Comparison of ENCODE assay signal across 8 mouse cellular contexts in genomic region chr3:96597435-96597891, GRCm38 (mm10). TPM values are rescaled to one million over a fixed set of nuclear protein-coding genes. Genes with fewer than 3 reads are reported as not detected.
DNase-seq lines count a peak whose midpoint lies in the region; ATAC-seq and TF ChIP-seq lines count a peak whose summit lies in the region.

No protein-coding gene starts in this region.

- DNase-seq in gastrocnemius, adult 2 months: no peak
- no peak for DNase-seq in gastrocnemius, postnatal 36 days
- peak; percentile 76 for DNase-seq in cerebellum, adult 9-11 months
- DNase-seq in limb, embryonic 14.5 days (ENCODE audit: low spot score): no peak
- DNase-seq in retina, embryonic 14.5 days (ENCODE audit: low spot score): peak; percentile 62
- no peak for DNase-seq in urinary bladder, postnatal 25 days (ENCODE audit: low spot score)

- no peaks in the 10 kb centered on the region for H3K9me3 ChIP-seq in heart, embryonic 14.5 days (ENCODE audit: control insufficient read depth, low read length)
- H3K9me3 ChIP-seq in limb, embryonic 14.5 days (ENCODE audit: control insufficient read depth, low read length): no peaks in the 10 kb centered on the region

- no peak for ATAC-seq in heart, embryonic 14.5 days (ENCODE audit: insufficient number of reproducible peaks, insufficient read depth, low FRiP score, low read depth)
- no peak for ATAC-seq in limb, embryonic 14.5 days (ENCODE audit: low FRiP score, low read depth)

- 2% methylated on average over 40 of the region's 40 CpGs for WGBS in heart, embryonic 14.5 days
- WGBS in limb, embryonic 14.5 days: under 1% methylated on average over 31 of the region's 40 CpGs

- H3K4me1 ChIP-seq in heart, embryonic 14.5 days (ENCODE audit: control insufficient read depth in 2 of 2, insufficient read depth in 2 of 2, low read length in 2 of 2): peaks cover 8 to 48% of the 10 kb centered on the region in 2 experiments
- peaks cover 38% of the 10 kb centered on the region for H3K4me1 ChIP-seq in limb, embryonic 14.5 days (ENCODE audit: control insufficient read depth, insufficient read depth, low read length)

- no peaks in the 10 kb centered on the region for H3K27me3 ChIP-seq in C2C12 (ENCODE audit: control insufficient read depth, insufficient read depth, insufficient read length)
- H3K27me3 ChIP-seq in heart, embryonic 14.5 days (ENCODE audit: control insufficient read depth, insufficient read depth, low read length): no peaks in the 10 kb centered on the region
- no peaks in the 10 kb centered on the region for H3K27me3 ChIP-seq in limb, embryonic 14.5 days (ENCODE audit: control insufficient read depth, insufficient read depth, low read length)

- H3K4me2 ChIP-seq in heart, embryonic 14.5 days (ENCODE audit: low read length): peak overlapping the region; percentile 96
- peak overlapping the region; percentile 99 for H3K4me2 ChIP-seq in limb, embryonic 14.5 days (replicated peaks; ENCODE audit: low read depth, low read length, severe bottlenecking)

- H3K79me3 ChIP-seq in C2C12 (ENCODE audit: low read depth): peaks cover 4% of the 10 kb centered on the region

- H3K79me2 ChIP-seq in C2C12 (ENCODE audit: control insufficient read depth, insufficient read depth): peaks cover 13% of the 10 kb centered on the region

- peak overlapping the region; percentile 75 for H3K4me3 ChIP-seq in gastrocnemius, adult 2 months
- peak overlapping the region; percentile 21 for H3K4me3 ChIP-seq in C2C12 (ENCODE audit: insufficient read depth, poor library complexity, severe bottlenecking)
- peak overlapping the region; percentile 49 to 51 for H3K4me3 ChIP-seq in heart, embryonic 14.5 days (ENCODE audit: control insufficient read depth in 1 of 2, insufficient read depth in 1 of 2, low read depth in 1 of 2, low read length in 2 of 2)
- peak overlapping the region; percentile 45 for H3K4me3 ChIP-seq in limb, embryonic 14.5 days (replicated peaks; ENCODE audit: low read length)

- H3K27ac ChIP-seq in gastrocnemius, adult 2 months: peak overlapping the region; percentile 84
- peak overlapping the region; percentile 79 for H3K27ac ChIP-seq in heart, embryonic 14.5 days (replicated peaks in 1 of 2; ENCODE audit: control insufficient read depth in 1 of 2, insufficient read depth in 1 of 2, low read depth in 2 of 2, low read length in 2 of 2)
- peak overlapping the region; percentile 55; the same call in 1 of the 2 replicates for H3K27ac ChIP-seq in limb, embryonic 14.5 days (replicated peaks; ENCODE audit: low read depth, low read length)

- intact Hi-C loops in gastrocnemius, adult 2 months (cut with DNase I): loop anchor here (5.0 kb wide), 1 partner anchor 50 kb away; no protein-coding TSS in a partner anchor
- intact Hi-C loops in gastrocnemius, postnatal 36 days (cut with DNase I): loop anchor here (5.0 kb wide), 1 partner anchor 40 kb away; the partner anchor contains the start of genes Gm42957 and Pex11b

- TF ChIP-seq POLR2A in limb, embryonic 14.5 days (IDR thresholded peaks at IDR 0.05; ENCODE audit: borderline replicate concordance, extremely low read depth, insufficient read depth, insufficient read length): no peak

- H3K9ac ChIP-seq in heart, embryonic 14.5 days (ENCODE audit: low read length): peak overlapping the region; percentile 88
- H3K9ac ChIP-seq in limb, embryonic 14.5 days (ENCODE audit: low read depth, low read length, severe bottlenecking): peak overlapping the region; percentile 66

- peak overlapping the region; percentile 45 for H3ac ChIP-seq in C2C12 (ENCODE audit: control insufficient read depth, insufficient read length, low read depth)

- H3K36me3 ChIP-seq in C2C12 (ENCODE audit: control insufficient read depth, insufficient read depth): no peaks in the 10 kb centered on the region
- H3K36me3 ChIP-seq in heart, embryonic 14.5 days (ENCODE audit: control insufficient read depth, insufficient read depth, low read length): no peaks in the 10 kb centered on the region
- no peaks in the 10 kb centered on the region for H3K36me3 ChIP-seq in limb, embryonic 14.5 days (ENCODE audit: control insufficient read depth, insufficient read depth, low read length)

- TF ChIP-seq CTCF in gastrocnemius, adult 2 months (IDR thresholded peaks at IDR 0.05): no peak
- no peak for TF ChIP-seq CTCF in C2C12 (IDR thresholded peaks at IDR 0.05; ENCODE audit: control insufficient read depth, insufficient read depth, insufficient read length)

TF ChIP-seq in C2C12, 6 proteins besides CTCF, POLR2A, EP300 and RAD21:
- no peak for TF ChIP-seq MYOG (IDR thresholded peaks at IDR 0.05; ENCODE audit: control insufficient read depth, extremely low read depth, insufficient read length)
- no peak for TF ChIP-seq MYOD1 (IDR thresholded peaks at IDR 0.05; ENCODE audit: control insufficient read depth, insufficient read length, low read depth)
- TF ChIP-seq CEBPB (IDR thresholded peaks at IDR 0.05; ENCODE audit: low read depth): no peak
- no peak for TF ChIP-seq FOSL1 (IDR thresholded peaks at IDR 0.05; ENCODE audit: insufficient read depth, low read length, poor library complexity, severe bottlenecking)
- no peak for TF ChIP-seq USF1 (IDR thresholded peaks at IDR 0.05; ENCODE audit: low read depth)

RNA-seq across cellular contexts. Expression of gene Ankrd34a, which starts 1.0 kb away (rescaled TPM):
- under 1 TPM; 0.41 to 0.92 TPM for total RNA-seq in gastrocnemius, adult 2 months (2021)
- under 1 TPM; 0.59 to 0.92 TPM for total RNA-seq in gastrocnemius, postnatal 36 days (2021)
- polyA plus RNA-seq in C2C12 (2012; fragmentation: generic; extraction: Trizol): 3.7 TPM
- 8.4 and 8.5 TPM in 2 replicates for polyA plus RNA-seq in heart, embryonic 14.5 days (2014; fragmentation: Nextera tagmentation; extraction: Ambion mirVana)
- 1.8 and 2.7 TPM in 2 replicates for polyA plus RNA-seq in limb, embryonic 14.5 days (2012; rRNA removed)
- polyA plus RNA-seq in limb, embryonic 14.5 days (2014; fragmentation: Nextera tagmentation; extraction: Ambion mirVana): 2.7 TPM in 2 replicates

RNA-seq across cellular contexts. Expression of gene Polr3gl, which starts 3.5 kb away (rescaled TPM):
- total RNA-seq in gastrocnemius, adult 2 months (2021): 10 to 100 TPM; 44.5 to 48.3 TPM
- total RNA-seq in gastrocnemius, postnatal 36 days (2021): 10 to 100 TPM; 36.7 to 41.4 TPM
- 6.2 TPM for polyA plus RNA-seq in C2C12 (2012; fragmentation: generic; extraction: Trizol)
- polyA plus RNA-seq in heart, embryonic 14.5 days (2014; fragmentation: Nextera tagmentation; extraction: Ambion mirVana): 25.5 and 28.7 TPM in 2 replicates
- polyA plus RNA-seq in limb, embryonic 14.5 days (2012; rRNA removed): 36.5 and 51.7 TPM in 2 replicates
- 11.9 and 15.3 TPM in 2 replicates for polyA plus RNA-seq in limb, embryonic 14.5 days (2014; fragmentation: Nextera tagmentation; extraction: Ambion mirVana)

RNA-seq across cellular contexts. Expression of gene Lix1l, which starts 3.5 kb away (rescaled TPM):
- 1 to 10 TPM; 4.9 to 8.4 TPM for total RNA-seq in gastrocnemius, adult 2 months (2021)
- total RNA-seq in gastrocnemius, postnatal 36 days (2021): 1 to 10 TPM; 5.5 to 6.3 TPM
- 24.2 TPM for polyA plus RNA-seq in C2C12 (2012; fragmentation: generic; extraction: Trizol)
- 5.6 and 6.7 TPM in 2 replicates for polyA plus RNA-seq in heart, embryonic 14.5 days (2014; fragmentation: Nextera tagmentation; extraction: Ambion mirVana)
- 84.2 and 99.6 TPM in 2 replicates for polyA plus RNA-seq in limb, embryonic 14.5 days (2012; rRNA removed)
- polyA plus RNA-seq in limb, embryonic 14.5 days (2014; fragmentation: Nextera tagmentation; extraction: Ambion mirVana): 8.9 and 10.4 TPM in 2 replicates

RNA-seq across cellular contexts. Expression of gene Gm16253, which starts 20.7 kb away (rescaled TPM):
- total RNA-seq in gastrocnemius, adult 2 months (2021): 1 to 10 TPM in 1 of 2 experiments, not detected in 1; 1.1 TPM
- 1 to 10 TPM; 1.4 to 2.4 TPM for total RNA-seq in gastrocnemius, postnatal 36 days (2021)
- 0.20 TPM for polyA plus RNA-seq in C2C12 (2012; fragmentation: generic; extraction: Trizol)
- polyA plus RNA-seq in heart, embryonic 14.5 days (2014; fragmentation: Nextera tagmentation; extraction: Ambion mirVana): 0.68 and 0.81 TPM in 2 replicates
- polyA plus RNA-seq in limb, embryonic 14.5 days (2012; rRNA removed): 0.19 TPM in 1 of 2 replicates, not detected in the other
- polyA plus RNA-seq in limb, embryonic 14.5 days (2014; fragmentation: Nextera tagmentation; extraction: Ambion mirVana): 0.37 and 1.3 TPM in 2 replicates

RNA-seq across cellular contexts. Expression of gene Rbm8a, which starts 32.3 kb away (rescaled TPM):
- total RNA-seq in gastrocnemius, adult 2 months (2021): 10 to 100 TPM; 23.3 to 29.2 TPM
- total RNA-seq in gastrocnemius, postnatal 36 days (2021): 10 to 100 TPM; 19.9 to 29.7 TPM
- polyA plus RNA-seq in C2C12 (2012; fragmentation: generic; extraction: Trizol): 80.3 TPM
- polyA plus RNA-seq in heart, embryonic 14.5 days (2014; fragmentation: Nextera tagmentation; extraction: Ambion mirVana): 90.0 and 91.7 TPM in 2 replicates
- polyA plus RNA-seq in limb, embryonic 14.5 days (2012; rRNA removed): 44.6 and 66.1 TPM in 2 replicates
- 133 and 146 TPM in 2 replicates for polyA plus RNA-seq in limb, embryonic 14.5 days (2014; fragmentation: Nextera tagmentation; extraction: Ambion mirVana)

Comparison
In these comparisons a context has a peak if more than half of its experiments do, and no peak if none do; other contexts are left out.
1. DNase-seq: peak in cerebellum, adult 9-11 months (single experiment) and retina, embryonic 14.5 days (single experiment); none in gastrocnemius, adult 2 months (single experiment), gastrocnemius, postnatal 36 days (0 of 2), limb, embryonic 14.5 days (single experiment) and urinary bladder, postnatal 25 days (single experiment).
2. H3K4me3 ChIP-seq: peak in every context shown above with its lines; median percentile 75 in gastrocnemius, adult 2 months; 50 in heart, embryonic 14.5 days; 45 in limb, embryonic 14.5 days; 21 in C2C12.
3. Peak in every context shown above with its lines, with median percentiles within 50 percentile points of each other: H3K27ac ChIP-seq.